Mouse (Mus musculus) olfactory bulb, adult 2 months (tissue): ENCODE data around the gene Prr27. TPM values are rescaled to one million over a fixed set of nuclear protein-coding genes. Genes with fewer than 3 reads are reported as not detected.

Experiments used
- H3K27ac ChIP-seq: fragments of 200-500 bp; 2 replicates; pipeline ENCODE4 v1.5.1; 2012; ENCODE audit warnings: low read depth, low read length; ENCODE audit not compliant: insufficient read depth
- H3K4me1 ChIP-seq: fragments of 200-500 bp; 2 replicates; pipeline ENCODE4 v1.6.1; 2012; ENCODE audit warnings: low read length; ENCODE audit not compliant: control insufficient read depth, insufficient read depth
- H3K4me3 ChIP-seq: fragments of 200-500 bp; 2 replicates; pipeline ENCODE4 v1.5.1; 2012; ENCODE audit warnings: mild to moderate bottlenecking, low read depth, low read length, moderate library complexity; ENCODE audit not compliant: insufficient read depth
- CTCF ChIP-seq: fragments of 200-500 bp; IDR thresholded peaks from 2 replicates; pipeline ENCODE4 v1.5.1; 2012; ENCODE audit warnings: low read depth, mild to moderate bottlenecking, low read length, moderate library complexity; ENCODE audit not compliant: insufficient read depth
- POLR2A ChIP-seq: fragments of 200-500 bp; IDR thresholded peaks from 2 replicates; pipeline ENCODE4 v1.6.1; 2012; ENCODE audit warnings: mild to moderate bottlenecking, low read depth, low read length, moderate library complexity; ENCODE audit not compliant: insufficient read depth
- WGBS: fragments of 180-500 bp; shearing (Covaris S2); methylation state at CpG from one replicate; pipeline ENCODE4 v1.1.7; 2018; 5-methylcytosine and 5-hydroxymethylcytosine counted together
- polyA plus RNA-seq: library from polyadenylated mRNA; stranded (reverse); fragments of >200 nt; gene quantifications from 2 replicates; pipeline ENCODE4 v1.2.4, GENCODE M21; 2012; ENCODE audit warnings: low replicate concordance; ENCODE audit not compliant: missing spikeins, insufficient read depth, insufficient read length

Prr27 gene
- not detected in 2 replicates for polyA plus RNA-seq

DNA sequence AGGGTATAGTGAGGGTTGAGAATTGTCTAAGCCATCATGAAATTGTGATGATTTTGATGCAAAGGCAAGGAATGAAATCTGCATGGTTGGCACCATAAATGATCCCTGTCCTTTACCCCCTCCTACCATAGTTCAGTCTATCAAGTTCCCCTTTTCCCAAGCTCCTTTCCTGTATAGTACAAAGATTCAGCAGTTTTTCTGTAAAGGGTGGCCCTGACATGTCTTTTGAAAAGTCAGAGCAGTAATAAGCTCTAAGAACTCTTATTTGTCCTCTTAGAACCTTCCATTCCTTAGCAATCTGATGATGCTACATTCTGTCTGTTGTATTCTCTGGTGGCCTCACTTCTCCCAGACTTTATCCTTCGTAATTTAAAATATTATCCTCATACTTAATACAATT, at the start of gene Prr27:
Prr27 (plus strand) TSS at position 301 of the 400 bp plus-strand sequence.
- Histone ChIP-seq H3K4me3 (no peak within 1 kb of the TSS), H3K4me1 (no peaks in the 10 kb centered on the region), H3K27ac (no peak within 1 kb of the TSS)
- TF ChIP-seq CTCF (no peak), POLR2A (no peak)
- WGBS: 69% methylated on average over 1 of the region's 1 CpGs

DNA sequence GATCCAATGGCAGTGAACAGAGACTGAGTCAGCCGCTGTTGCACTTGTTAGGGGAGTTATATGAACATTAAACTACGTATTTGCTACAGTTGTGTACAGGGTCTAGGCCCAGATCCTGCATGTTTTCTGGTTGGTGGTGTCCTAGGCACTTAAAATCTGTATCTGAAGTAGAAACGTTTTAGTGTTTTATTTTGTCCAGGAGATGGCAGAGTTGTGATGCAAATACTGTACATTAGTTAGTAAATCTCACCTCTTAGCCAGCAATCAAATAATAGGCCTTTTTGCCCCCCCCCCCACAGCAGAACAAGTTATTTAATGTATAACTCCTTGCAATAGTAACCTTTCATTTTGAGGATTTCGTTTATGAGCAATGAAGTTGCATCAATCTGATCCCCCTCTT, 42.8 kb upstream of the Prr27 start:
- H3K27ac ChIP-seq: no peak overlapping the region
- 59% methylated on average over 4 of the region's 4 CpGs for WGBS
- no peaks in the 10 kb centered on the region for H3K4me1 ChIP-seq
- H3K4me3 ChIP-seq: no peak overlapping the region
- no peak for TF ChIP-seq POLR2A
- no peak for TF ChIP-seq CTCF

DNA sequence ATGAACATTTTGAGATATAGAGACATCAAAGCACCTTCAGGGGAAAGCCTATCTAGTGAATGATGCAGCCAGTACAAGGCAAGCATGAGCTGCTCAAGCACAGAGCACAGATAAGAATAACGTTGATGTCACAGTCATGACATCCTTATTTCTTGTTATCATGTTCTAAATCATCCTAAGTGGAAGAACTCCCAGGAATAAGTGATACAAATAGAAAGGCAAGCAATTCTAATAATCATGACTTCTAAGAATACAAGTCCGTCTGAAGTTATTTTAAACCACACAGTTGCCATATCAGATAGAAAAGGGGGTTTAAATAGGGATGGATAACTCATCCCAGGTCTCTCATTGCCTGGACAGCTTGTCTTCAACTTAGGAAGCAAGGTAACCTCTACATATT, 17.7 kb upstream of the Prr27 start, which contains the start of gene Csn1s2b:
Csn1s2b (plus strand) TSS at position 301 of the 400 bp plus-strand sequence.
- H3K4me3 ChIP-seq: no peak within 1 kb of the TSS
- no peak for TF ChIP-seq CTCF
- TF ChIP-seq POLR2A: no peak
- WGBS: 78% methylated on average over 2 of the region's 2 CpGs
- no peaks in the 10 kb centered on the region for H3K4me1 ChIP-seq
- no peak within 1 kb of the TSS for H3K27ac ChIP-seq

DNA sequence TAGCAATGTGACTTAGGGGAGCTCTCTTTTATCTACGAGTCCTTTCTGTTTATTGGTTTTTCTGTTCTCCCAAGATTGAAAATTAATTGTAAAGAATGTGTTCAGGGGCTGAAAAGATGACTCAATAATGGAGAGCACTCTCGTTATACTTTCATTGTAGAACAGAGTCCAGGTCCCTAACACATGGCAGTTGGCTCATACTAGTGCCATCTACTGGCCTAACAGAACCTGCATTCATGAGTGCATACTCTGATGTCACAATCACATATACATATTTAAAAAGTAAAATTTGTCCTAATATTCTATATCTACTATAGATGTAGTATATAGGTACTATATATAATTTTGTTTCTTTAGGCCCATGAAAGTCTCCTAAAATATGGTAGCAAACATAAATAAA, 16.2 kb upstream of the Prr27 start:
- WGBS: 55% methylated on average over 2 of the region's 2 CpGs
- TF ChIP-seq POLR2A (no peak), CTCF (no peak)

DNA sequence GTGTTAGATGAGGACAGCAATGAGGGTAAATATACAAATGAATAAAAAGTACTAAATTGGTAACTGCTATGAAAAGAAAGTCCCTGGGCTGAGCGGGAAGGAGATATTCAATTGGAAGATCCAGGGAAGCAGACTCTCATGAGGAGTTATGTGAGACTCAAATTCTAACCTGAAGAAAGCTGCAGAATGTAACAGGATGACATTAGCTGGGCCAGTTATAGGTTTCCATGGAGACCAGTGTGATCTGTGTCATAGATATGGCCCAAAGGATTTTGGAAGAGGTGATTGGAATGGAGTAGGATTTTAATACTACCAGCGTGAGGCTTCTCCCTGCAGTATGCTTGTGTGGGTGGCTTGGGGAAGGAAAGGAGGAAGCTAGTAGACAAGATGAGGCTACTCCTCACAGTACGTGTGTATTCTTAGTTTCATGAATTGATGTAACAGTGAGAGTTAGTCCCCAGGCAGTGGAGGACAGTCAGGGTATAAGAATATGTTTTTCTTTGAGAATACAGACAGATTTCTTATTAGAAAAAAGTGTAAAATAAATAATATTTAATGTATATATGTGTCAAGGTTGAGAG, 29.7 kb downstream of the Prr27 start:
- H3K4me1 ChIP-seq: no peaks in the 10 kb centered on the region
- H3K27ac ChIP-seq: no peak overlapping the region
- TF ChIP-seq CTCF: no peak
- TF ChIP-seq POLR2A: no peak
- no peak overlapping the region for H3K4me3 ChIP-seq
- WGBS: 39% methylated on average over 3 of the region's 3 CpGs

More for the DNA sequence above, 16.2 kb upstream of the Prr27 start:
- no peaks in the 10 kb centered on the region for H3K4me1 ChIP-seq
- no peak overlapping the region for H3K4me3 ChIP-seq
- H3K27ac ChIP-seq: no peak overlapping the region

DNA sequence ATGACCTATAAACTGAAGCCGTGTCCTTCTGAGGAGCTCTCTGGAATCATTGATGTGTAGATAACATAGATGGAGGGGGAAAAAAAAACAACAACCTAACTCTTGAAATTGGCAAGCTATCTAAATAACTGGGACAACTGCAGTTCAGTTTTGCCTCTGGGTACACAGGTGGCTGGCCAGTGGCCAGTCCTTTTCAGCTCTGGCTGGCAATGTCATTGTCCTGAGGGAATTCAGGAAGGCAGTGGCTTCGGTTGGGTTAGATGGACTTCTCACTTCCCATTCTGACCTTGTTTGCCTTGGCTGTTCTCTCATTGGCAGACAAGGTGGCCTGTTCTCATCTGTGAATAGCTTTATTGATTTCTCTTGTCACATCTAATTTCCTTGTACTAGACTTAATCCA, 44.6 kb downstream of the Prr27 start:
- 43% methylated on average over 2 of the region's 2 CpGs for WGBS
- Histone ChIP-seq H3K4me1 (no peaks in the 10 kb centered on the region), H3K27ac (no peak overlapping the region), H3K4me3 (no peak overlapping the region)
- TF ChIP-seq CTCF: no peak
- TF ChIP-seq POLR2A: no peak

DNA sequence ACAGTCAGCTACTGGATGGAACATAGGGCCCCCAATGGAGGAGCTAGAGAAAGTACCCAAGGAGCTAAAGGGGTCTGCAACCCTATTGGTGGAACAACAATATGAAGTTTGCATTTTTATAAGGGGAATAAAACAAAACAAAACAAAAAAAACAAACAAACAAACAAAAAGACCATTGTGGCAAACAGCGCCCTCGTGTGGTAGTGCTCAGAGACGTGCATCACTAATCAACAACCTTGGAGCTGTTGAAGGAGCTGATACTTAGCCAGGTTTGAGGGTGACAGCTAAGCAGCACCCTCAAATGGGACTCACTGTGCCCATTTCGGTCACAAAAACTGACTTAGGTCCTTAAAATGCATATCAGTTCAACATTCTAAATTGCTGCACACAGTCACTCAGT, 45.9 kb downstream of the Prr27 start:
- Histone ChIP-seq H3K4me1 (no peaks in the 10 kb centered on the region), H3K27ac (no peak overlapping the region), H3K4me3 (no peak overlapping the region)
- TF ChIP-seq POLR2A (no peak), CTCF (no peak)
- WGBS: 43% methylated on average over 4 of the region's 4 CpGs

DNA sequence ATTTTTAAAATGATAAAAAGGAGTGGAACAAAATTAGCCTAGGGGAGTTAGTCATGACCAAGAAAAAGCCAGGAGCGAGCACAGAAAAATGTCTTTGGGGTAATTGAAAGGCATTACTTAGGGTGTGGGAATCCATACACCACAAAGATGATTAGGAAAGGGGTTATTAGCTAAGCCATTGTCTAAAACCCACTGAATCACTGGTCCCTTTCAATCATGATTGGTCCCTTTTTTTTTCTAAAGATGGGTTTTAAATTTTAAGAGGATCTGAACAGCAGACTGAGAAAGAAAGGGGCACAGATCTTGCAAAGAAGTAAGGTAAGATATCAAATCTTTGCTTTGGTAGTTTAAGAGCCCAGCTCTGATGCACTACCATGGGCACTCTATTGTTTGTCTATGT, 59.2 kb downstream of the Prr27 start, which contains the start of gene Odam:
Odam (plus strand) TSS at position 301 of the 400 bp plus-strand sequence.
- no peaks in the 10 kb centered on the region for H3K4me1 ChIP-seq
- 90% methylated on average over 1 of the region's 1 CpGs for WGBS
- H3K27ac ChIP-seq: no peak within 1 kb of the TSS
- no peak within 1 kb of the TSS for H3K4me3 ChIP-seq
- TF ChIP-seq CTCF: no peak
- no peak for TF ChIP-seq POLR2A

Other genes with a start within 250 kb of the Prr27 start
- gene Sult1e1, start 234.1 kb upstream of the Prr27 start, polyA plus RNA-seq: not detected in 2 replicates
- gene Csn1s1, start 159.5 kb upstream of the Prr27 start, polyA plus RNA-seq: not detected in 2 replicates
- gene Csn2, start 126.1 kb upstream of the Prr27 start, polyA plus RNA-seq: not detected in 2 replicates
- not detected in 2 replicates for gene Csn1s2a, start 51.1 kb upstream of the Prr27 start, polyA plus RNA-seq
- not detected in 2 replicates for gene Csn1s2b, start 17.6 kb upstream of the Prr27 start, polyA plus RNA-seq
- gene Odam, start 59.3 kb downstream of the Prr27 start, polyA plus RNA-seq: not detected in 2 replicates
- gene Csn3, start 99.9 kb downstream of the Prr27 start, polyA plus RNA-seq: not detected in 2 replicates
- not detected in 2 replicates for gene 2310003L06Rik, start 143.8 kb downstream of the Prr27 start, polyA plus RNA-seq
- gene Gm28434, start 143.8 kb downstream of the Prr27 start, polyA plus RNA-seq: not detected in 2 replicates
- gene Cabs1, start 153.8 kb downstream of the Prr27 start, polyA plus RNA-seq: not detected in 2 replicates
- gene Smr3a, start 176.9 kb downstream of the Prr27 start, polyA plus RNA-seq: not detected in 2 replicates